Mouse (Mus musculus) kidney, adult 2 months (tissue): ENCODE measurements around the gene Tmem130.
A peak's percentile ranks its signal among the peaks of the same experiment; 100 is the strongest.

Experiments
- CTCF ChIP-seq: fragments of 200-500 bp; conservative IDR thresholded peaks from 2 replicates; pipeline ENCODE4 v1.5.1; 2011; ENCODE audit warnings: low read depth, mild to moderate bottlenecking, control low read depth, low read length, moderate library complexity, mixed read lengths; ENCODE audit not compliant: insufficient read depth, insufficient read length
- POLR2A ChIP-seq: fragments of 200-500 bp; IDR thresholded peaks from one replicate; pipeline ENCODE4 v1.6.1; 2011; ENCODE audit warnings: low read depth, low read length, control low read depth

GRCm38 (mm10) chr5:144752432-144752831 is 9.2 kb downstream of the Tmem130 start:
- 0 out of 2 replicates have a peak, but pooled peaks have one; percentile 0 for TF ChIP-seq CTCF
- no peak for TF ChIP-seq POLR2A
